Mouse (Mus musculus): ENCODE measurements around the gene Hacd3.

GRCm38 (mm10) chr9:65070587-65070986 lies 49.1 kb upstream of the Hacd3 start:
- TF ChIP-seq CTCF (IDR thresholded peaks at IDR 0.05; ENCODE audit: control insufficient read depth, insufficient read depth, insufficient replicate concordance, low read depth, low read length), result no peak
- no peak for TF ChIP-seq POLR2A (IDR thresholded peaks at IDR 0.05; ENCODE audit: control insufficient read depth, low read depth, low read length)

All from testis, adult 2 months (tissue).